In the genomic region with DNA sequence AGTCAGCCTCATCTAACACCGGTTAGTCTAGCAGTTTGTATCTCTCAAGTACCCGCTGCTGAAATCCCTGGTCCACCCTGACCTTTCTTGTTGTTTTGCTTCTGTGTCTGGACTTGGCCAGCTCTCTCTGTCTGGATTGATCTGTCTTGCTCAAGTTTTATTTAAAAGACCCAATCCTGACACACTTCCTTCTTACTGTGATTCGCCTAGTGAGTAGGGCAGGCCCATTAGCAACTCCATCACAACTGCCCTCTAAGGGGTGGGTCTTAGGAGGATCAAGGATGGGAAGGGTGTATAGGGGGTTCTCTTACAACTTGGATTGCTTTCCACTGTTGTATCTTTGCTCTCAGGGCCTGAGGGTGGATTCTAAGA, we compare ENCODE assay signal across 8 mouse cellular contexts. TPM values are rescaled to one million over a fixed set of nuclear protein-coding genes. Genes with fewer than 3 reads are reported as not detected.
DNase-seq lines count a peak whose midpoint lies in the region; ATAC-seq and TF ChIP-seq lines count a peak whose summit lies in the region.

No protein-coding gene starts in this region.

- no peak for ATAC-seq in limb, embryonic 11.5 days (ENCODE audit: insufficient number of reproducible peaks, low FRiP score, low TSS enrichment, low read depth)
- peak; percentile 74 for ATAC-seq in midbrain, embryonic 16.5 days

- in situ Hi-C loops in ES-E14 (cut with MboI; ENCODE audit: low sequenced_read_pairs in 2 of 2, unreplicated experiment in 2 of 2), result no loop called here

- no peak overlapping the region for H3K27ac ChIP-seq in ES-E14 (ENCODE audit: insufficient read depth, low read depth, low read length, poor library complexity, severe bottlenecking)
- no peak overlapping the region; the same call in 1 of the 2 replicates for H3K27ac ChIP-seq in limb, embryonic 11.5 days (replicated peaks; ENCODE audit: low read depth, low read length)
- H3K27ac ChIP-seq in midbrain, embryonic 16.5 days (ENCODE audit: low read length), result peak overlapping the region; percentile 43; the same call in 1 of the 2 replicates

- no peaks in the 10 kb centered on the region; the same call in 1 of the 2 replicates for H3K36me3 ChIP-seq in ES-E14 (ENCODE audit: control insufficient read depth, insufficient read depth, low read length, poor library complexity, severe bottlenecking)
- no peaks in the 10 kb centered on the region for H3K36me3 ChIP-seq in limb, embryonic 11.5 days (ENCODE audit: control insufficient read depth, insufficient read depth, low read length)
- no peaks in the 10 kb centered on the region for H3K36me3 ChIP-seq in midbrain, embryonic 16.5 days (ENCODE audit: control insufficient read depth, insufficient read depth, low read length)

- no peak for DNase-seq in ES-E14 (ENCODE audit: low read depth, low spot score)
- peak; percentile 55 for DNase-seq in embryo, embryonic 10.5 days (ENCODE audit: low spot score)
- DNase-seq in heart, postnatal 4 days, result peak; percentile 28
- DNase-seq in limb, embryonic 11.5 days (ENCODE audit: low spot score), result no peak
- DNase-seq in adrenal gland, postnatal 4 days (ENCODE audit: low spot score in 2 of 2), result no peak
- no peak for DNase-seq in right cerebral cortex, postnatal 36 days (ENCODE audit: low spot score in 2 of 2)
- DNase-seq in frontal cortex, postnatal 25 days (ENCODE audit: low spot score in 2 of 2), result no peak

- no peaks in the 10 kb centered on the region for H3K27me3 ChIP-seq in limb, embryonic 11.5 days (ENCODE audit: control insufficient read depth, insufficient read depth, low read length)
- H3K27me3 ChIP-seq in midbrain, embryonic 16.5 days (ENCODE audit: control insufficient read depth, insufficient read depth, low read depth, low read length), result no peaks in the 10 kb centered on the region

- H3K9me3 ChIP-seq in ES-E14 (ENCODE audit: control insufficient read depth, insufficient read depth, low read depth, low read length), result no peaks in the 10 kb centered on the region
- 0 out of 2 replicates have a peak, but pooled peaks cover 2% of the 10 kb centered on the region for H3K9me3 ChIP-seq in limb, embryonic 11.5 days (ENCODE audit: control insufficient read depth, low read length)
- no peaks in the 10 kb centered on the region for H3K9me3 ChIP-seq in midbrain, embryonic 16.5 days (replicated peaks; ENCODE audit: control insufficient read depth, low read length, poor library complexity, severe bottlenecking)

- WGBS in limb, embryonic 11.5 days, result 60% methylated on average over 3 of the region's 3 CpGs
- 79% methylated on average over 3 of the region's 3 CpGs for WGBS in midbrain, embryonic 16.5 days

- peak overlapping the region; percentile 69 for H3K9ac ChIP-seq in ES-E14 (ENCODE audit: insufficient read depth, low read depth, low read length, poor library complexity, severe bottlenecking)
- peak overlapping the region; percentile 76; the same call in 1 of the 2 replicates for H3K9ac ChIP-seq in limb, embryonic 11.5 days (ENCODE audit: low read length)
- peak overlapping the region; percentile 76 for H3K9ac ChIP-seq in midbrain, embryonic 16.5 days (ENCODE audit: low read depth, low read length)

- peak overlapping the region; percentile 66 to 72 for H3K4me3 ChIP-seq in ES-E14 (ENCODE audit: insufficient read depth in 1 of 2, low read depth in 1 of 2, low read length in 2 of 2, poor library complexity in 1 of 2, severe bottlenecking in 1 of 2)
- H3K4me3 ChIP-seq in limb, embryonic 11.5 days (ENCODE audit: low read depth, low read length), result peak overlapping the region; percentile 30
- peak overlapping the region; percentile 51 for H3K4me3 ChIP-seq in midbrain, embryonic 16.5 days (ENCODE audit: low read depth, low read length)

- peak overlapping the region; percentile 47 for H3K4me2 ChIP-seq in limb, embryonic 11.5 days (ENCODE audit: low read depth, severe bottlenecking)
- H3K4me2 ChIP-seq in midbrain, embryonic 16.5 days (ENCODE audit: low read length), result peak overlapping the region; percentile 94

- H3K4me1 ChIP-seq in ES-E14 (ENCODE audit: control insufficient read depth in 2 of 2, insufficient read depth in 2 of 2, low read length in 2 of 2, poor library complexity in 1 of 2), result peaks cover 4 to 9% of the 10 kb centered on the region in 2 experiments; a peak in 3 of 4 replicates
- peaks cover 13% of the 10 kb centered on the region for H3K4me1 ChIP-seq in limb, embryonic 11.5 days (ENCODE audit: control insufficient read depth, insufficient read depth, low read length)
- peaks cover 9% of the 10 kb centered on the region; the same call in 1 of the 2 replicates for H3K4me1 ChIP-seq in midbrain, embryonic 16.5 days (ENCODE audit: control insufficient read depth, insufficient read depth, low read length)

TF ChIP-seq in ES-E14, 5 proteins besides CTCF, POLR2A, EP300 and RAD21:
- TF ChIP-seq HCFC1 (IDR thresholded peaks at IDR 0.05; ENCODE audit: borderline replicate concordance, insufficient read depth, low read length) (no peak), ZNF384 (IDR thresholded peaks at IDR 0.05; ENCODE audit: low read depth, low read length) (no peak)

RNA-seq across cellular contexts. Expression of gene Gpx7, which starts 1.0 kb away (rescaled TPM):
- total RNA-seq in ES-E14 (2012; rRNA removed), result 18.6 and 35.1 TPM in 2 replicates
- total RNA-seq in heart, postnatal 4 days (2021), result 10 to 100 TPM; 27.5 to 30.6 TPM
- polyA plus RNA-seq in limb, embryonic 11.5 days (2014; fragmentation: Nextera tagmentation; extraction: Ambion mirVana), result 51.7 and 53.6 TPM in 2 replicates
- polyA plus RNA-seq in midbrain, embryonic 16.5 days (2015; fragmentation: Nextera tagmentation; extraction: Ambion mirVana), result 26.5 and 26.9 TPM in 2 replicates
- 10 to 100 TPM; 25.0 to 31.1 TPM for total RNA-seq in adrenal gland, postnatal 4 days (2021)

RNA-seq across cellular contexts. Expression of gene Shisal2a, which starts 22.6 kb away (rescaled TPM):
- total RNA-seq in ES-E14 (2012; rRNA removed), result 1.5 and 5.5 TPM in 2 replicates
- under 1 TPM; 0.50 TPM for total RNA-seq in heart, postnatal 4 days (2021)
- 6.8 and 8.6 TPM in 2 replicates for polyA plus RNA-seq in limb, embryonic 11.5 days (2014; fragmentation: Nextera tagmentation; extraction: Ambion mirVana)
- polyA plus RNA-seq in midbrain, embryonic 16.5 days (2015; fragmentation: Nextera tagmentation; extraction: Ambion mirVana), result 6.8 and 6.9 TPM in 2 replicates
- total RNA-seq in adrenal gland, postnatal 4 days (2021), result 1 to 10 TPM; 6.9 to 7.6 TPM

RNA-seq across cellular contexts. Expression of gene Tut4, which starts 53.5 kb away (rescaled TPM):
- total RNA-seq in ES-E14 (2012; rRNA removed), result 27.2 and 32.8 TPM in 2 replicates
- 10 to 100 TPM; 47.7 to 49.3 TPM for total RNA-seq in heart, postnatal 4 days (2021)
- polyA plus RNA-seq in limb, embryonic 11.5 days (2014; fragmentation: Nextera tagmentation; extraction: Ambion mirVana), result 124 and 125 TPM in 2 replicates
- 50.9 and 58.4 TPM in 2 replicates for polyA plus RNA-seq in midbrain, embryonic 16.5 days (2015; fragmentation: Nextera tagmentation; extraction: Ambion mirVana)
- total RNA-seq in adrenal gland, postnatal 4 days (2021), result 10 to 100 TPM; 79.9 to 82.3 TPM

Comparison
In these comparisons a context has a peak if more than half of its experiments do, and no peak if none do; other contexts are left out.
1. DNase-seq: peak in embryo, embryonic 10.5 days (single experiment) and heart, postnatal 4 days (single experiment); none in ES-E14 (single experiment), limb, embryonic 11.5 days (single experiment), adrenal gland, postnatal 4 days (0 of 2), right cerebral cortex, postnatal 36 days (0 of 2) and frontal cortex, postnatal 25 days (0 of 2).
2. Peak in every context shown above with its lines, with median percentiles within 50 percentile points of each other: H3K4me3 ChIP-seq and H3K9ac ChIP-seq.